34 mouse cellular contexts compared by ENCODE assay signal in the genomic region with DNA sequence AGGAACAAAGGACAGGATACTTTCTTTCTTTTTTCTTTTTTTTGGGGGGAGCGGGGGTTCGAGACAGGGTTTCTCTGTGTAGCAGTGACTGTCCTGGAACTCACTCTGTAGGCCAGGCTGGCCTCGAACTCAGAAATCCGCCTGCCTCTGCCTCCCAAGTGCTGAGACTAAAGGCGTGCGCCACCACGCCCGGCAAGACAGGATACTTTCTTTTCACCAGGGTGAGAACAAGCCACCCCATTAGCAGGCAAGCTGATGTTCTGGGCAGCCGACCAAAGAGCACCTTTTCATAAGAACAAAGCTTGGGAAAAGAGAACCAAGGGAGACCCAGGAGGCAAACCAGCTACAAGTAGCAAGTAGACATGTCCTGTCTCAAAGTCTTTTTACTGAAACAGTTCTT. TPM values are rescaled to one million over a fixed set of nuclear protein-coding genes. Genes with fewer than 3 reads are reported as not detected.
"Had no signal": no experiment of that assay in that cellular context is flagged by ENCODE, and none has a peak within 500 bp of the region (broad histone marks: within the 10 kb centered on the region; RNA-seq: fewer than 3 reads in every experiment).

No protein-coding gene starts in this region.

- H3K9ac ChIP-seq: limb, embryonic 13.5 days; liver, embryonic 13.5 days; lung, embryonic 14.5 days; midbrain, embryonic 13.5 days; neural tube, embryonic 13.5 days had no signal

- H3K27ac ChIP-seq: layer of hippocampus, adult 2 months; limb, embryonic 10.5 days; limb, embryonic 13.5 days; liver, embryonic 13.5 days; midbrain, embryonic 10.5 days; midbrain, embryonic 13.5 days; neural tube, embryonic 13.5 days; stomach, postnatal 0 days had no signal

- DNase-seq: kidney, adult 2 months; kidney, postnatal 25 days; layer of hippocampus, adult 9-11 months; liver, embryonic 13.5 days; lung, postnatal 36 days; right cerebral cortex, adult 18-20 months; right cerebral cortex, postnatal 14 days; right cerebral cortex, postnatal 4 days; thymus, adult 18-20 months; thymus, postnatal 36 days had no signal

- H3K9me3 ChIP-seq: limb, embryonic 10.5 days; limb, embryonic 13.5 days; liver, embryonic 13.5 days; megakaryocyte, embryonic 14.5 days; midbrain, embryonic 10.5 days; midbrain, embryonic 13.5 days; neural tube, embryonic 13.5 days had no signal

- H3K27me3 ChIP-seq: limb, embryonic 13.5 days; liver, embryonic 13.5 days; midbrain, embryonic 13.5 days; neural tube, embryonic 13.5 days had no signal

- ATAC-seq: inflammation-experienced regulatory T-cells, adult 6 months; intestine, postnatal 0 days; lung, postnatal 0 days; midbrain, embryonic 13.5 days; midbrain, embryonic 16.5 days had no signal

- H3K4me2 ChIP-seq: limb, embryonic 13.5 days; liver, embryonic 13.5 days; lung, embryonic 14.5 days; midbrain, embryonic 13.5 days; neural tube, embryonic 13.5 days had no signal

- H3K4me1 ChIP-seq: limb, embryonic 13.5 days; liver, embryonic 13.5 days; midbrain, embryonic 10.5 days; midbrain, embryonic 13.5 days; neural tube, embryonic 13.5 days had no signal

- H3K36me3 ChIP-seq: limb, embryonic 10.5 days; limb, embryonic 13.5 days; liver, embryonic 13.5 days; midbrain, embryonic 10.5 days; midbrain, embryonic 13.5 days; neural tube, embryonic 13.5 days had no signal

- H3K4me3 ChIP-seq: layer of hippocampus, adult 2 months; limb, embryonic 10.5 days; limb, embryonic 13.5 days; liver, embryonic 13.5 days; megakaryocyte, embryonic 14.5 days; midbrain, embryonic 10.5 days; midbrain, embryonic 13.5 days; myocyte; neural tube, embryonic 13.5 days had no signal

RNA-seq across cellular contexts. Expression of a gene that starts 5.1 kb away (rescaled TPM):
- total RNA-seq: layer of hippocampus, adult 2 months; layer of hippocampus, postnatal 25 days; left cerebral cortex, adult 18-20 months; left cerebral cortex, postnatal 25 days; liver, adult 2 months; monocyte, adult 5-6 weeks had no signal
- polyA plus RNA-seq: inflammation-experienced regulatory T-cells, adult 6 months; intestine, postnatal 0 days; kidney, embryonic 14.5 days; kidney, postnatal 0 days; limb, embryonic 10.5 days; limb, embryonic 13.5 days; liver, adult 2 months; liver, embryonic 13.5 days; liver, embryonic 16.5 days; lung, embryonic 14.5 days; lung, postnatal 0 days; midbrain, embryonic 10.5 days; midbrain, embryonic 13.5 days; myocyte; neural tube, embryonic 13.5 days; stomach, embryonic 14.5 days; stomach, postnatal 0 days; urinary bladder, adult 2 months had no signal

RNA-seq across cellular contexts. Expression of a gene that starts 7.8 kb away (rescaled TPM):
- total RNA-seq: layer of hippocampus, adult 2 months; left cerebral cortex, adult 18-20 months had no signal
- polyA plus RNA-seq: myocyte had no signal

RNA-seq across cellular contexts. Expression of a gene that starts 30.3 kb away (rescaled TPM):
- total RNA-seq: liver, adult 2 months; monocyte, adult 5-6 weeks had no signal
- polyA plus RNA-seq: liver, adult 2 months had no signal

RNA-seq across cellular contexts. Expression of a gene that starts 46.3 kb away (rescaled TPM):
- total RNA-seq: layer of hippocampus, adult 2 months; left cerebral cortex, adult 18-20 months; left cerebral cortex, postnatal 25 days had no signal
- polyA plus RNA-seq: limb, embryonic 10.5 days; midbrain, embryonic 16.5 days; neural tube, embryonic 13.5 days; stomach, embryonic 14.5 days had no signal
